Mouse (Mus musculus) forebrain, embryonic 15.5 days (tissue): ENCODE data around the gene Sox5. TPM values are rescaled to one million over a fixed set of nuclear protein-coding genes. Genes with fewer than 3 reads are reported as not detected.
A peak's percentile ranks its signal among the peaks of the same experiment; 100 is the strongest.

ENCODE experiments used
- ATAC-seq: fragments of 200-750 bp; cut with Nextera tagmentation; replicated peaks from 2 replicates; pipeline ENCODE4 v1.8.0; 2017; ENCODE audit warnings: mild to moderate bottlenecking, moderate TSS enrichment, moderate library complexity
- H3K27ac ChIP-seq: fragments of 300-500 bp; sonication (generic); replicated peaks from 2 replicates; pipeline ENCODE4 v1.5.1; 2015; ENCODE audit warnings: mild to moderate bottlenecking, inconsistent platforms
- H3K27me3 ChIP-seq: fragments of 300-500 bp; sonication (generic); 2 replicates; pipeline ENCODE4 v1.6.1; 2015; ENCODE audit warnings: inconsistent platforms
- H3K36me3 ChIP-seq: fragments of 300-500 bp; sonication (generic); 2 replicates; pipeline ENCODE4 v1.6.1; 2015; ENCODE audit warnings: mild to moderate bottlenecking, inconsistent platforms
- H3K4me1 ChIP-seq: fragments of 300-500 bp; sonication (generic); 2 replicates; pipeline ENCODE4 v1.6.1; 2015; ENCODE audit warnings: inconsistent platforms
- H3K4me2 ChIP-seq: fragments of 300-500 bp; sonication (generic); replicated peaks from 2 replicates; pipeline ENCODE4 v1.6.1; 2015; ENCODE audit warnings: mild to moderate bottlenecking, inconsistent platforms
- H3K4me3 ChIP-seq: fragments of 300-500 bp; sonication (generic); 2 replicates; pipeline ENCODE4 v1.5.1; 2015; ENCODE audit warnings: mild to moderate bottlenecking, inconsistent platforms
- H3K9ac ChIP-seq: fragments of 300-500 bp; sonication (generic); replicated peaks from 2 replicates; pipeline ENCODE4 v1.6.1; 2015; ENCODE audit warnings: mild to moderate bottlenecking, inconsistent platforms
- H3K9me3 ChIP-seq: fragments of 300-500 bp; sonication (generic); 2 replicates; pipeline ENCODE4 v1.6.1; 2016; ENCODE audit warnings: inconsistent platforms
- WGBS: fragments of 180-500 bp; shearing (Covaris S2); methylation state at CpG from one replicate; pipeline ENCODE4 v1.1.7; 2015; ENCODE audit warnings: mixed read lengths; 5-methylcytosine and 5-hydroxymethylcytosine counted together
- polyA plus RNA-seq: library from polyadenylated mRNA; unstranded; fragments of >200 nt; fragmentation: Nextera tagmentation; extraction: Ambion mirVana; gene quantifications from 2 replicates; pipeline ENCODE4 v1.2.1, GENCODE M21; 2015

Sox5 gene
- polyA plus RNA-seq, 1 experiment from 2014 or later = 239 TPM

DNA sequence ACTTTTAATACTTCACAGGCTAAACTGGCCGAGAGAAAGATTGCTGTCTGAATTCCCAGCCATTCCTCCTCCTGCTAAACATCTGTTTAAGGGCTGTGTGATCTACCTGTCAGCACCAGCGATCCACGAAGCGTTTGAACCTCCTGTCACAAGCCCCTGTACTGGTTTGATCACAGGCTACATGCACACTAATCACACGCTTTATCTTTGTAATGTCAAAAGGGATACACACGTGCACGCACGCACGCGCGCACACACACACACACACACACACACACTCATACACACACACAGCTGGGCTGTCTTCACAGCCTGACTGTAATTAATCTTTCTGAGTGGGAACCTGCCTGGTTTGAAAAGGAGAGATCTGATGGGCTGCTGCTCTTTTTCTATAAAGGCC is 784.2 kb downstream of the Sox5 start:
- no peaks in the 10 kb centered on the region for H3K9me3 ChIP-seq
- no peak overlapping the region for H3K4me3 ChIP-seq
- peaks cover 33% of the 10 kb centered on the region for H3K4me1 ChIP-seq
- H3K36me3 ChIP-seq = no peaks in the 10 kb centered on the region
- H3K4me2 ChIP-seq = no peak overlapping the region
- no peak for ATAC-seq
- no peak overlapping the region for H3K9ac ChIP-seq
- 65% methylated on average over 11 of the region's 11 CpGs for WGBS
- peak overlapping the region; percentile 9; the same call in 1 of the 2 replicates for H3K27ac ChIP-seq
- no peaks in the 10 kb centered on the region for H3K27me3 ChIP-seq

DNA sequence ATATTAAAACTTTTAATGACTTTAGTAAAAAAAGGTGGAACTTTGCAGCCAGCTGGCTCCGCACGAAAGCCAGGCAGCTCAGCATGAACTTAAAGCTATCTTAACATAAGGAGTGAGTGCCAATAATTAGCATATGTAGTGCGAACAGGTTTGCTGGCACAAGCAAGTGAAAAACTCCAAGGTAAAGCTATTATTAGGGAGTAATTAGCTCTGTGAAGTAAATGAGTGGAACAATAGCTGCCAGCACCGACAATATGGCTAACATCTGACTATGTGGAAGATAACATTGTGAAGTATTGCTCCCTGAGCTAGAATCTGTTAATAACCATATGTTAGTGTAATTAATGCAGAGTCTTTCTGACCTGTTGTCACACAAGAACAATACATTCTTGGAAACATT is 786.7 kb downstream of the Sox5 start:
- H3K9me3 ChIP-seq = no peaks in the 10 kb centered on the region
- H3K27me3 ChIP-seq = no peaks in the 10 kb centered on the region
- WGBS = 11% methylated on average over 4 of the region's 4 CpGs
- no peaks in the 10 kb centered on the region for H3K36me3 ChIP-seq
- peak overlapping the region; percentile 12; the same call in 1 of the 2 replicates for H3K27ac ChIP-seq
- no peak overlapping the region for H3K4me3 ChIP-seq
- no peak overlapping the region for H3K4me2 ChIP-seq
- H3K9ac ChIP-seq = no peak overlapping the region
- peak; percentile 85 for ATAC-seq
- H3K4me1 ChIP-seq = peaks cover 41% of the 10 kb centered on the region

DNA sequence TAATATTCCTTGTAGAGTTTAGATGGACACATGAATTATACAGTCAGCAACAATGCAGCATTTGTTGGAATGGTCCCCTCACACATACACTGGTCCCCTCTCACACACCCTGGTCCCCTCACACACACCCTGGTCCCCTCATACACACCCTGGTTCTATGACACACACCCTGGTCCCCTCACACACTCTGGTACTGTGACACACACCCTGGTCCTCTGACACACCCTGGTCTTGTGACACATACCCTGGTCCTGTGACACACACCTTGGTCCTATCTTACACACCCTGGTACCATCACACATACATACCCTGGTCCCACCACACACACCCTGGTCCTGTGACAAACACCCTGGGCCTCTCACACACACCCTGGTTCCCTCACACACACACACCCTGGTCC is 794.2 kb downstream of the Sox5 start:
- Histone ChIP-seq H3K27me3 (no peaks in the 10 kb centered on the region), H3K9me3 (no peaks in the 10 kb centered on the region), H3K9ac (no peak overlapping the region), H3K4me3 (no peak overlapping the region), H3K4me1 (peaks cover 7% of the 10 kb centered on the region; the same call in 1 of the 2 replicates), H3K36me3 (no peaks in the 10 kb centered on the region), H3K4me2 (no peak overlapping the region), H3K27ac (no peak overlapping the region)
- peak; percentile 60; the same call in 1 of the 2 replicates for ATAC-seq

GRCm38 (mm10) chr6:143980131-143980530 is 801.6 kb downstream of the Sox5 start:
- no peaks in the 10 kb centered on the region for H3K27me3 ChIP-seq
- no peak overlapping the region for H3K9ac ChIP-seq
- 70% methylated on average over 8 of the region's 8 CpGs for WGBS
- H3K4me2 ChIP-seq = no peak overlapping the region
- no peak overlapping the region for H3K4me3 ChIP-seq
- ATAC-seq = no peak
- H3K27ac ChIP-seq = peak overlapping the region; percentile 51; the same call in 1 of the 2 replicates
- peaks cover 21% of the 10 kb centered on the region for H3K4me1 ChIP-seq
- H3K9me3 ChIP-seq = no peaks in the 10 kb centered on the region
- no peaks in the 10 kb centered on the region for H3K36me3 ChIP-seq

DNA sequence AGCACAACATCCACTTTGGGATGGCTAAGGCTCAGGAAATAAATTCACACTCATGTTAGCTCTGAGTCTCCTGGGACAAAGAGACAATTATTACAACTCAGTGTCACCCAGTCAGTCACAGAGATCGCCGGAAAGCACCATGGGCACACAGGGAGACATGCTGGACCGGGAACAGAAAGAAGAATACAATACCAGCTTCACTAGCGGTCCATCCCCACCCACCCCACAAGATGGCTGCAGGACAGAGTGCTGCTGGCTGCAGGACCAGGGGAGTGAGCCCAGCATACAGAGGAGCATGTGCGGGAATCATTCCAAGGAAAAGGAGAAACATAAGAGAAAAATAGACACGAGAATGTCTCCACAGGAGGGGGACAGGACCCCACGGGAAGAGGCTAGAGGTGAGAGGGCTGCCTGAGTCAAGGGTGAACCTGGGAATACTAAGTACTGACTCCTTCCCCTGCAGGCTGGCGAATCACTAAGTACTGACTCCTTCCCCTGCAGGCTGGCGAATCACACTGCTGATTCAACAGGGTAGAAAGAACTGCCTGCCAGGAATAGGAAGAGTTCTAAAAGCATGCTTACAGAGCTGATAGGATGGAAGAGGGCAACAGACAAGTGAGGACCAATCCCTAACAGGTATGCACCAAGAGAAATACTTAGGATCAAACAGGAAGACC is 813.9 kb downstream of the Sox5 start:
- no peaks in the 10 kb centered on the region for H3K27me3 ChIP-seq
- H3K9ac ChIP-seq = no peak overlapping the region; the same call in 1 of the 2 replicates
- no peak for ATAC-seq
- H3K4me3 ChIP-seq = no peak overlapping the region
- 43% methylated on average over 9 of the region's 9 CpGs for WGBS
- H3K27ac ChIP-seq = no peak overlapping the region; the same call in 1 of the 2 replicates
- H3K4me2 ChIP-seq = no peak overlapping the region
- H3K4me1 ChIP-seq = peaks cover 28% of the 10 kb centered on the region
- H3K36me3 ChIP-seq = 0 out of 2 replicates have a peak, but pooled peaks cover 4% of the 10 kb centered on the region
- H3K9me3 ChIP-seq = no peaks in the 10 kb centered on the region

DNA sequence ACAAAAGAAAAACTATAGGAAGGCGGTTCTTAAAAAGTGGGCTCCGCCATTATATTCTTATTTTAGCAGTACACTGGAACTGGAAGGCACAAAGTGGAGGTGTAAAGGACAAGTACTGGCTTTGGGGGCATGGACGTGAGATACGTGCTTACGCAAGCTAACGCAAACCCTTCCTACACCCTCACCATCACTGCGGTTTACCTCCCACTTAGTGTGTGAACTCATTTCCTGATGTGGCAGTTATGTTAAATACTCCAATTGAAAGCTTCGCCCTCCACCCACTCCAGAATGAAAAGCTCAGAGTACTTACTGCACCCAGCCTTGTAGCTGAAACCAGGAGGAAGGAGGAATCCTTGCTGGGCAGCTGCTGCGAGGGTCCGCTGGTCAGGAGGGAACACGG is 821.3 kb downstream of the Sox5 start:
- H3K27me3 ChIP-seq = no peaks in the 10 kb centered on the region
- ATAC-seq = no peak
- H3K4me2 ChIP-seq = no peak overlapping the region
- no peak overlapping the region for H3K9ac ChIP-seq
- H3K36me3 ChIP-seq = peaks cover 15% of the 10 kb centered on the region
- WGBS = 96% methylated on average over 11 of the region's 11 CpGs
- H3K27ac ChIP-seq = no peak overlapping the region
- no peaks in the 10 kb centered on the region for H3K4me1 ChIP-seq
- no peak overlapping the region for H3K4me3 ChIP-seq
- no peaks in the 10 kb centered on the region for H3K9me3 ChIP-seq

- Histone ChIP-seq H3K4me3 (no peak overlapping the region), H3K27ac (no peak overlapping the region), H3K36me3 (peaks cover 11% of the 10 kb centered on the region), H3K4me2 (no peak overlapping the region), H3K9me3 (no peaks in the 10 kb centered on the region), H3K4me1 (no peaks in the 10 kb centered on the region), H3K9ac (no peak overlapping the region), H3K27me3 (no peaks in the 10 kb centered on the region)
- WGBS = 92% methylated on average over 8 of the region's 8 CpGs
- no peak for ATAC-seq
Observed at GRCm38 (mm10) chr6:143960081-143960480, 821.7 kb downstream of the Sox5 start.

- Histone ChIP-seq H3K27ac (0 out of 2 replicates have a peak overlapping the region, but pooled peaks have one; percentile 29), H3K27me3 (no peaks in the 10 kb centered on the region), H3K9ac (no peak overlapping the region), H3K4me2 (no peak overlapping the region), H3K36me3 (peaks cover 11% of the 10 kb centered on the region), H3K4me1 (no peaks in the 10 kb centered on the region), H3K4me3 (no peak overlapping the region), H3K9me3 (no peaks in the 10 kb centered on the region)
- WGBS = 88% methylated on average over 7 of the region's 7 CpGs
- ATAC-seq = no peak
Observed at GRCm38 (mm10) chr6:143958372-143958771, 823.4 kb downstream of the Sox5 start.

- Histone ChIP-seq H3K9me3 (no peaks in the 10 kb centered on the region), H3K4me2 (no peak overlapping the region), H3K9ac (no peak overlapping the region), H3K27ac (no peak overlapping the region), H3K27me3 (no peaks in the 10 kb centered on the region), H3K4me3 (no peak overlapping the region), H3K4me1 (no peaks in the 10 kb centered on the region), H3K36me3 (peaks cover 11% of the 10 kb centered on the region)
- no peak for ATAC-seq
- 94% methylated on average over 5 of the region's 5 CpGs for WGBS
Observed at GRCm38 (mm10) chr6:143957063-143957462, 824.7 kb downstream of the Sox5 start.

DNA sequence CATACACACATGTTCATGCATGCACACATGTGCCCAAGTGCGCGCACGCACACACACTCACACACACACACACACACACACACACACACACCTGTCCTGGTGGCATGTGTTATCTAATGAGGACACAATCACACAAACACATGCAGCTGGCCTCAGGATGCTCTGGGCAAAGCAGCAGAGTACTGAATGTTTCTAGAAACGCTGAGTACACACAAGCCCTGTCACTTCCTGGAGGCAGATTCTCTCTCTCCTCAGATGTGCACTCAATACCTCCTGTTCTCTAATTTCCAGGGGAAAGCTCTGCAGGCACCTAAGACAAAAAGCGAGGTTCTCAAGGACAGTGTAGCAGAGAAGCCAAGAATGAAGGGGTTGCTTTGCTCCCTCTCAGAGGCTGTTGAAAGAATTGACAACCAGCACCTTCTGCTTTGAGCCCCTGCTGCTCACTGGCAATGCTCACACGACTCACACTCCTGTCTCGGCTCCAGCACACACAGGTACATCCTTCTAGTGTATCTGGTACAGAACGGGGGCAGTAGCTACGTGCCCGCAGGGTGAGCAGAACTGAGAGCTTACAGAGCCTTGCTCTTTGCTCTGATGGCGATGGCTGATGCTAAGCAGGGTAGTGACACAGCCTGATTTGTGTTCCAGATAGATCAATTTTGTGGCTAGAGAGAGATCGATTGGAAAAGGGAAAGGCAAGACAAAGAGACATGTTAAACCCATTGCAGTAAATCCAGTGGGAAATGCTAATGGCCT is 833.0 kb downstream of the Sox5 start:
- Histone ChIP-seq H3K27me3 (no peaks in the 10 kb centered on the region), H3K36me3 (no peaks in the 10 kb centered on the region), H3K9ac (no peak overlapping the region), H3K4me3 (no peak overlapping the region), H3K9me3 (no peaks in the 10 kb centered on the region), H3K4me1 (peaks cover 10% of the 10 kb centered on the region; the same call in 1 of the 2 replicates), H3K4me2 (no peak overlapping the region), H3K27ac (no peak overlapping the region)
- 57% methylated on average over 12 of the region's 12 CpGs for WGBS
- no peak for ATAC-seq

DNA sequence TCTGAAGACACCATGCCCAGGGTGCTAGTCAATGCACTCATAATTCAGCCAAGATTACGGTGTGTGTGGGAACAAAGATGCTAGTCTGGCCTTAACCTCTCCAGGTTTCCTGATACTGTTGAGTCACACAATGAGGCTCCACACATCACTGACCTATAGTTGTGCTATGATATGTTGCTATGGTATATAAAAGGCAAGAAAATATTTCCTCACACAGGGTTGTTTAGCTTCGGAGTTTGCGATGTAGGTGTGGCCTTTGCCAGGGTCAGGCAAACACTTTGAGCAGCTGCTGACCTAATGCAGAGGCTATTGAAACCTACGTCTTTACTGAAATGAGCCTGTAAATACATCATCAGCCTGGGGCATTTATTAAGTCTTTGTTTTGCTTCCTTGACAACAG is 833.7 kb downstream of the Sox5 start:
- 79% methylated on average over 4 of the region's 4 CpGs for WGBS
- Histone ChIP-seq H3K36me3 (no peaks in the 10 kb centered on the region), H3K4me2 (no peak overlapping the region), H3K4me1 (peaks cover 10% of the 10 kb centered on the region; the same call in 1 of the 2 replicates), H3K9ac (no peak overlapping the region), H3K27me3 (no peaks in the 10 kb centered on the region), H3K27ac (no peak overlapping the region), H3K4me3 (no peak overlapping the region), H3K9me3 (no peaks in the 10 kb centered on the region)
- no peak for ATAC-seq

DNA sequence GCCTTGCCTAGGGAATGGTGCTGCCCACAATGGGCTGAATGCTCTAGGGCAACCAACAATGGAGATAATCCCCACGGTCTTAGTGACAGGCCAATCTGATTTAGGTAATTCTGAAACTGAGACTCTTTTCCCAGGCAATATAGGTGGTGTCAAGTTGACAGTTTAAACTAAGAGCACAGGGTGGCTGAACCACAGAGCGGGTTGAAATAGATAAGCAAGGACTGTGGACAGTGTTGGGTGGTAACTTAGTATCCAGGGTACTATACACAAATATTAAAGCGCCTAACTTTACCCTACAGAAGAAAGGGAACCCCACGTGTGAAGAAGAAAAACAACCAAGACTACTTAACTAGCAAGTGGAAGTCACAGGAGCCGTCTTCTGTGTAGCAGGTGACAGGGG is 838.7 kb downstream of the Sox5 start:
- WGBS = 82% methylated on average over 5 of the region's 5 CpGs
- Histone ChIP-seq H3K36me3 (no peaks in the 10 kb centered on the region), H3K4me3 (no peak overlapping the region), H3K4me1 (peaks cover 12% of the 10 kb centered on the region), H3K9me3 (no peaks in the 10 kb centered on the region), H3K9ac (no peak overlapping the region), H3K27me3 (no peaks in the 10 kb centered on the region), H3K27ac (no peak overlapping the region), H3K4me2 (no peak overlapping the region)
- ATAC-seq = no peak
